Mouse (Mus musculus): Measurements from ENCODE around the gene Scn4a. TPM values are rescaled to one million over a fixed set of nuclear protein-coding genes. Genes with fewer than 3 reads are reported as not detected.

The Scn4a gene
- polyA plus RNA-seq, 1 experiment from 2014 or later, result not detected

DNA sequence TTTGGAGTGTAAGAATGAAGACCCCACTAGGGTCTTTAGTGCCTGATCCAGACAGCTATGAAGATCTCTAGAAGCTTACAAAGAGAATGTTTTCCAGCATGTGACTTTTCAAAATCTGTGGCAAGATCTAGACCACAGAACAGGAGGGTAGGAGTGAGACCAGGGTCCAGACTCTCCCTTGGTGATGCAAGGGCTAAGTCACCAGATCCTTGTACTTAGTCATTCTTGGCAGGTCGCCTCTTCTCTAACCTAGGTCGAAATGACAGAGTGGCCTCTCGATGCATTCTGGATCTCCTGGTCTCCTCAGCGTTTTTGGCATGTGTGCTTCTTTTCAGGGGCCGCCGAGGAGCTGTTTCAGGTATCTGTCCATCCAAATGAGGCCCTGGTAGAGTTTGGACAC, 70.6 kb downstream of the Scn4a start:
- Histone ChIP-seq H3K4me2 (replicated peaks) (no peak overlapping the region), H3K27ac (replicated peaks) (no peak overlapping the region), H3K36me3 (no peaks in the 10 kb centered on the region), H3K4me3 (no peak overlapping the region), H3K9ac (replicated peaks) (no peak overlapping the region), H3K4me1 (peaks cover 8% of the 10 kb centered on the region), H3K27me3 (no peaks in the 10 kb centered on the region), H3K9me3 (no peaks in the 10 kb centered on the region)
- ATAC-seq (replicated peaks), result no peak
- WGBS, result 89% methylated on average over 6 of the region's 6 CpGs

DNA sequence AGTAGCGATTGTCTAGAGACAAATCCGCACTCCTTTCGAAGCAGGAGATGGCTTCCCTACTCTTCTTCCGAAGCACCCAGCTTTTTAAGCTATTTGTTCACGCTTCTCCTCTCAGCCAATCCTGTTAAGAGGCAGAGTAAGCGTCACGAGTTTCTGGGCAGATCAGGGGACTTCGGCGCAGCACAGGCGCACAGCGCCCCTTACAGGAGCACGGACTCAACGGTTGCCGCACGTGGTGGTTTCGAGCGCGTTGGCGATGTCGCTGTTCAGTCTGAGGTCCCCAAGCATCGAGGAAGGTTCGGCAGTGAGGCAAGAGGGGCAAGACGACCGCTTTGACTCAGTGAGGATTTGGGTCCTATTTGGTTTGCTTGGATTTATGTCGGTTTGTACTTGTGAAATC, 76.6 kb downstream of the Scn4a start, which contains the start of gene Tcam1:
Tcam1 (plus strand) TSS at position 219 of the 400 bp plus-strand sequence.
- Histone ChIP-seq H3K27ac (replicated peaks) (no peak within 1 kb of the TSS), H3K4me2 (replicated peaks) (peak within 1 kb of the TSS; percentile 48), H3K4me1 (peaks cover 16% of the 10 kb centered on the region), H3K9ac (replicated peaks) (no peak within 1 kb of the TSS), H3K27me3 (no peaks in the 10 kb centered on the region), H3K9me3 (no peaks in the 10 kb centered on the region), H3K4me3 (peak within 1 kb of the TSS; percentile 22), H3K36me3 (no peaks in the 10 kb centered on the region)
- ATAC-seq (replicated peaks), result peak; percentile 52
- 10% methylated on average over 25 of the region's 25 CpGs for WGBS

DNA sequence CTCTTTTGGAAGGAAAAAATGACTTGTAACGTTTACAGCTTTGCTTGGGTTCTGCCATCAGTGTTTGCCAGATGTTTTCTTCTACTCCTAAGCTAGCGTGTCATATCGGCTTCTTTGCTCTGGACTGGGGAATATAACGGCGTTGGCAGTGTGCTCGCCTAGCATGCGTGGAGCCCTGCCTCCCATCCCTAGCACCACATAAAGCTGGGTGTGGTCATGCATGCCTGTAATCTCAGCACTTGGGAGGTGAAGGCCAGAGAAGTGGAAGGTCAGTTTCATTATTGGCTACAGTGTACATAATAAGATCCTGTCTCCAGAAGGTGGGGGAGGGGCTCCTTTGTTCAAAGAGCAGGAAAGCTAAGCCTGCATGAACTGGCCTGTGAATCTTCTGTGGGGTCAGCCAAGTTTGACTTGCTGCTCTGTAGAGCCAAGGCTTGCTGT, 78.1 kb downstream of the Scn4a start:
- H3K4me1 ChIP-seq, result peaks cover 30% of the 10 kb centered on the region
- H3K9me3 ChIP-seq, result no peaks in the 10 kb centered on the region
- no peak overlapping the region for H3K9ac ChIP-seq (replicated peaks)
- H3K27ac ChIP-seq (replicated peaks), result no peak overlapping the region
- no peak overlapping the region for H3K4me2 ChIP-seq (replicated peaks)
- no peak for ATAC-seq (replicated peaks)
- no peaks in the 10 kb centered on the region for H3K36me3 ChIP-seq
- no peak overlapping the region for H3K4me3 ChIP-seq
- H3K27me3 ChIP-seq, result no peaks in the 10 kb centered on the region
- WGBS, result 88% methylated on average over 7 of the region's 7 CpGs

DNA sequence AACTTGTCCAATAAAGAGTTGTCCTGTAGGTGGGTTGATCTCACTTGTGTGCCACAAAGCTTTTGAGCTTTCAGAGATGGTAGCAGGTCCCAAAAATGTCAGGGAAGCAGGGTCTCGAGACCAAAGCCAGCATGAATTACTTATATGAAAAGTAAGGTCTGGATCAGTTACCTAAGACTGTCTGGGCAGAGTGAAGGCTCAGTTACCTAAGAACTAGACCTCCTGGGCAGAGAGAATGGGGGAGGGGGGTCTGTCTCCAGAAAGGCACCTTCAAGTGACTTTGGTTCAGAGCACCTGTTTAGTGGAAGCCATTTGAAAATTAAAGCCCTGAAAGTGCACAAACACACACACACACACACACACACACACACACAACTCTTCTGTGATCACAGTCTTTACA, 78.7 kb downstream of the Scn4a start:
- H3K27me3 ChIP-seq, result no peaks in the 10 kb centered on the region
- H3K27ac ChIP-seq (replicated peaks), result no peak overlapping the region
- no peak for ATAC-seq (replicated peaks)
- no peak overlapping the region for H3K9ac ChIP-seq (replicated peaks)
- no peak overlapping the region for H3K4me2 ChIP-seq (replicated peaks)
- H3K4me3 ChIP-seq, result no peak overlapping the region
- peaks cover 32% of the 10 kb centered on the region for H3K4me1 ChIP-seq
- H3K9me3 ChIP-seq, result no peaks in the 10 kb centered on the region
- 86% methylated on average over 1 of the region's 1 CpGs for WGBS
- H3K36me3 ChIP-seq, result no peaks in the 10 kb centered on the region

DNA sequence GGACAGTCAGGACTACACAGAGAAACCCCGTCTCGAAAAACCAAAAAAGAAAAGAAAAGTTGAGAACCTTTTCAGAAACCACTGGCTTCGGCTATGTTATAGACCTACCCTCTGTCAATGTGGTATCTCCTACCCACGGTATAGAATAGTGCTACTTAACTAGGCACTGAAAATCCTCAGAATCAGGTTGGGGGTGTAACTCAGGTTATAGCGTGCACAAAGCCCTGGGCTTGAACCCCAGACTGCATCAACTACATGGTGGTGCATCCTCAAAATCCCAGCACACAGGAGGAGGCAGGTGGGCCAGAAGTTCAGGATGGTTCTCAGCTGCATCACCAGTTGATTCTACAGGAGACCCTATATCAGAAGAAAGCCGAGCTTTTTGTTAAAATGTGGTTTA, 79.3 kb downstream of the Scn4a start:
- H3K4me3 ChIP-seq, result no peak overlapping the region
- peak overlapping the region; percentile 74; the same call in 1 of the 2 replicates for H3K27ac ChIP-seq (replicated peaks)
- no peaks in the 10 kb centered on the region for H3K36me3 ChIP-seq
- peaks cover 37% of the 10 kb centered on the region for H3K4me1 ChIP-seq
- no peaks in the 10 kb centered on the region for H3K9me3 ChIP-seq
- no peak overlapping the region for H3K4me2 ChIP-seq (replicated peaks)
- no peaks in the 10 kb centered on the region for H3K27me3 ChIP-seq
- 95% methylated on average over 6 of the region's 6 CpGs for WGBS
- ATAC-seq (replicated peaks), result no peak
- no peak overlapping the region for H3K9ac ChIP-seq (replicated peaks)

DNA sequence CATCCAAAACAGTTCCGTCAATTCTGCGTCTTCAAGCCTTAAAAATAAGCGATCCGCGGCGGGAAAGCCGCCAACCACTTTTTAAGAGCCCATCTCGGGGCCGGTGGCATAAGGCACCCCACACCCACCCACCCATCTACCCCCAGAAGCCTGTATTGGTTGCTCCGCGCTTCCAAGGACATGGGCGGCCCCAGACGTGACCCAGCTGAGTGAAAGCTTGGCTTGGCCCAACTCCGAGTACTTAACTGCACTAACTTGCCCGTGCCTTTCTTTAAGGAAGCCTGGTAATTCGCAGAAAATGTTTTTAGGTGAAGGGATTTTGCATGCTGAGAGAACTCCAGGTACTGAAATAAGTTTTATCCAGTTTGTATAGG, 79.8 kb downstream of the Scn4a start:
- Histone ChIP-seq H3K9me3 (no peaks in the 10 kb centered on the region), H3K9ac (replicated peaks) (peak overlapping the region; percentile 39), H3K4me3 (peak overlapping the region; percentile 74), H3K27ac (replicated peaks) (peak overlapping the region; percentile 74), H3K27me3 (no peaks in the 10 kb centered on the region), H3K4me1 (peaks cover 42% of the 10 kb centered on the region), H3K36me3 (no peaks in the 10 kb centered on the region), H3K4me2 (replicated peaks) (peak overlapping the region; percentile 56)
- 17% methylated on average over 16 of the region's 16 CpGs for WGBS
- peak; percentile 9; the same call in 1 of the 2 replicates for ATAC-seq (replicated peaks)

DNA sequence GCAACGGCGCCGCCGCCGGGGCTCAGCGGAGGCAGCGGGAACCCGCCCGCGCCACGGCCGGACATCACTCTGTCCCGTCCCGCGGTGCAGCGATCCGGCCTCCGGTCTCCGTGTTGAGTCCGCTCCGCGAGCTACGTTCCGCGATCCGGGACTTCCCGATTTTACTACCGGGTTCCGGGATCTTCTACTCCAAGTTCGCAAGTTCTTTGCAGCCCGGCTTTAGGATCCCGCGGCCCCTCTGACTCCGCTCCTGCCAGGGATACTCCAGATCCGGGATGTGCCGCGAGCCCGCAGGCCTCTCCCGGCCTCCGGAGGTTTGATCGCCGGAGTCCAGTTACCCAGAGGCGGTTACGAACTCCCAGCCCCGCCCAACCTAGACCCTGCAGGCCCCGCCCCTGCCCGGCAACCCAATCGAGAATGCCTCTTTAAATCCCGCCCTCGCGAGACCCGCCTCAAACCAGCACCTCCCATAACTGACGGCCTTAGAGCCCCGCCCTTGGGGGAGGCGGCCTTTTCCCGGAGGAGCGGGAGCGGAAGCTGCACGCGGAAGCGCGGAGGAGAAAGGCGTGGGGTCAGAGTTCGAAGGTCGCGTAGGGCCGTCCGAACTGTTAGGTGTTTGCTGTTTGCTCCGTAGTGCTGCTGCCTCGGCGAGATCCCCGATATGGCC, 80.3 kb downstream of the Scn4a start, which contains the start of gene Smarcd2:
Smarcd2 (minus strand) TSS at position 329 of the 667 bp plus-strand sequence.
- Histone ChIP-seq H3K36me3 (no peaks in the 10 kb centered on the region), H3K4me3 (peak within 1 kb of the TSS; percentile 74), H3K27ac (replicated peaks) (peak within 1 kb of the TSS; percentile 74), H3K9ac (replicated peaks) (peak within 1 kb of the TSS; percentile 75), H3K27me3 (no peaks in the 10 kb centered on the region), H3K4me1 (peaks cover 46% of the 10 kb centered on the region), H3K9me3 (no peaks in the 10 kb centered on the region), H3K4me2 (replicated peaks) (peak within 1 kb of the TSS; percentile 56)
- WGBS, result under 1% methylated on average over 72 of the region's 72 CpGs
- ATAC-seq (replicated peaks), result peak; percentile 94

DNA sequence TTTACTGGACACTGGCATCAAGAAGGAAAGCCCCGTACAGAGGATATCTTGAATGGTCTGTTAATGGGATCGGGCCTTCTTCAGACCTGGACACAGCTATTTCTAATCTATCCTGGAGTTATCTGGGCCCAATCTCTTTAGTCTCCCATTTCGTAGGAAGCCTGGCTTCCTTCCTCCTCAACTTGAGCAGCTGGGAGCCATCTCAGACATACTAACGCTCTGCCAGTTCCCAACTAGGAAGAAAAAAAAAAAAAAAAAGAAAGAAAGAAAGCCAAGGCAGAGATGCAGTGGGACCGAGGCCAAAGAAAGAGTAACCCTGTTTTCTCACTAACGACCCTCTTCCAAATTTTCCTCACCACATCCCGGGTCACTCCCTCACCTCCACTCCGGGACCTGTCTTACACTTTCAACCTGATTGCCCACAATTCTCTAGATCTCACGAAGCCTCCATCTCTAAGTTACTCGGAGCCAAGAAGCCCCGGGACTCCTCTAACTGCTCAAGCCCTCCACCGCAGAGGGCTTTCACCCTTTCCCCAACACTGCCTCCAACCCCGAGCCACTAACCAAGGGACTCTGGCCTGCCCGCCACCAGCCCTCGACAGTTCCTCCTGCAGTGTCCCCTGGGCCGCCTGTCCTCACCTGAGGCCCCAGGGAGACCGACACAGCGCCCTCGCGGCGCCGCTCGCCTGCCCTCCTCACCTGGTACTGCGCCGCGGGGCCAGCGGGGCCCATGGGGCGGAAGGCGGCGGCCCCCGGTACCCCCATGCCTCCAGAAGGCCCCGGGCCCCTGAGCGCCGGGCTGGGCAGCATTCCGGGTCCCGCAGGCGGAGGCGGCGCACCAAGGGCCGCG, 81.1 kb downstream of the Scn4a start:
- Histone ChIP-seq H3K27ac (replicated peaks) (peak overlapping the region; percentile 74), H3K4me1 (peaks cover 51% of the 10 kb centered on the region), H3K36me3 (peaks cover 1% of the 10 kb centered on the region; the same call in 1 of the 2 replicates), H3K4me2 (replicated peaks) (peak overlapping the region; percentile 56), H3K9ac (replicated peaks) (peak overlapping the region; percentile 75), H3K27me3 (no peaks in the 10 kb centered on the region), H3K4me3 (peak overlapping the region; percentile 74), H3K9me3 (no peaks in the 10 kb centered on the region)
- peak; percentile 43; the same call in 1 of the 2 replicates for ATAC-seq (replicated peaks)
- WGBS, result 2% methylated on average over 41 of the region's 41 CpGs

DNA sequence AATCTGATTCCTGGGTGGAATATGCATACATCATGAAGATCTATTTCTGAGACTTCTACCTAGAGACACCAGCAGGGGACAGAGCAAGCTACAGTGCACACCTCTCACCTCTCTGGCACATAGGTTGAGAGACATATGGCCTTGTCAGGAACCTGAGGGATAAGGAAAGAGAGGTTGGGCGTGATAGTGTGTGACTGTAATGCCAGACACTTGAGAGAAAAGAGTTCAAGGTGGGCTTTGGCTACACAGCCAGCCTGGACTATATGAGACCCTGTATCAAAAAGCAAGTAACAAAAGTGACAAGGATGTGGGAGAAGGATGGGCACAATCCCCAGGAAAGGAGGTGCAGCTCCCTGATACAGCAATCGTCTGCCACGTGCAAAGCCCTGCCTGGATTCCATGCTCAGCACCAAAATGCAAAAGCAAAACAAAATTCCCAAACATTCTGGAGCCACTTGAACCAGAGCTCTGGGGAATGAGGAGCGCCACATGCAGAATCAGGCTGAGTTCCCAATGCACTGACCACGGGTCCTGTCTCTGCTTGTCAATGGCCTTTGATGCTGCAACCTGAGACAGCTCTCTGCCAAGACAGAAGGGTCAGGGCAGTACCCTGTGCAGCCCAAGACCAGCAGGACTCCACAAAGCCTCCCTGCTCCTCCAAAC, 81.8 kb downstream of the Scn4a start:
- Histone ChIP-seq H3K9me3 (no peaks in the 10 kb centered on the region), H3K4me3 (peak overlapping the region; percentile 74), H3K27me3 (no peaks in the 10 kb centered on the region), H3K4me1 (peaks cover 48% of the 10 kb centered on the region), H3K27ac (replicated peaks) (peak overlapping the region; percentile 74), H3K36me3 (peaks cover 9% of the 10 kb centered on the region), H3K9ac (replicated peaks) (peak overlapping the region; percentile 75), H3K4me2 (replicated peaks) (peak overlapping the region; percentile 56)
- WGBS, result 34% methylated on average over 5 of the region's 5 CpGs
- ATAC-seq (replicated peaks), result no peak

DNA sequence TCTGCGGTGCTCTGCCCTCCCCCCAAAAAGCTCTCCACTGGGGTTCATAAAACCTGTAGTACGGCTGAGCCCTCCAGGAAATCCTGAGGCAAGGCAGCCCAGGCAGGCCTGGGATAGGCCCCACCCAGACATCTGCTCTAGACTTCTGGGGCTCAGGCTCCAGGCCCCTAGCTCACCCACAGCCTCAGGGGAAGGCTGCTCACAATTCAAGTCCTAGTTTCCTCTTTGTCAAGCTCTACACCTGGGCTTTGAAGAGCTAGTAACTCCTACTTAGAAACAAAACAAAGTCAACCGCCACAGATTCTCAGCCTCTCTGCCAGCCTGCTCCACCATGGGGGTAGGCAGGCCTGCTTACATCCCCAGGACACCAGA, 84.0 kb downstream of the Scn4a start:
- WGBS, result 61% methylated on average over 3 of the region's 3 CpGs
- no peak for ATAC-seq (replicated peaks)
- peaks cover 31% of the 10 kb centered on the region for H3K36me3 ChIP-seq
- no peaks in the 10 kb centered on the region for H3K27me3 ChIP-seq
- peak overlapping the region; percentile 3; the same call in 1 of the 2 replicates for H3K9ac ChIP-seq (replicated peaks)
- H3K4me2 ChIP-seq (replicated peaks), result no peak overlapping the region
- no peak overlapping the region for H3K4me3 ChIP-seq
- peak overlapping the region; percentile 76 for H3K27ac ChIP-seq (replicated peaks)
- peaks cover 45% of the 10 kb centered on the region for H3K4me1 ChIP-seq
- H3K9me3 ChIP-seq, result no peaks in the 10 kb centered on the region
